Mouse (Mus musculus): ENCODE data around the gene Vmn1r17. TPM values are rescaled to one million over a fixed set of nuclear protein-coding genes. Genes with fewer than 3 reads are reported as not detected.
"Not testable (repeated sequence)": the region's sequence is repeated elsewhere in the genome, so short reads cannot be mapped to it uniquely, and the experiment has no call there.

The Vmn1r17 gene
- total RNA-seq (2021), result not detected

GRCm38 (mm10) chr6:57363627-57364026, at the start of gene Vmn1r17:
Vmn1r17 (minus strand) TSS chr6:57363727.
- DNase-seq, result no peak

- DNase-seq, result not testable (repeated sequence)
Measured at GRCm38 (mm10) chr6:57403480-57403879, 40.0 kb upstream of the Vmn1r17 start, which contains the start of gene Vmn1r19. Vmn1r19 (plus strand) TSS chr6:57403780.

- DNase-seq, result no peak
Measured at GRCm38 (mm10) chr6:57395683-57396082, 32.2 kb upstream of the Vmn1r17 start, which contains the start of gene Vmn1r18. Vmn1r18 (minus strand) TSS chr6:57395783.

GRCm38 (mm10) chr6:57367496-57367895, 4.0 kb upstream of the Vmn1r17 start:
- DNase-seq, result no peak

GRCm38 (mm10) chr6:57365866-57366265, 2.3 kb upstream of the Vmn1r17 start:
- DNase-seq, result not testable (repeated sequence)

GRCm38 (mm10) chr6:57356864-57357263, 6.7 kb downstream of the Vmn1r17 start:
- no peak for DNase-seq

GRCm38 (mm10) chr6:57329394-57329793, 34.1 kb downstream of the Vmn1r17 start, which contains the start of gene Vmn1r16:
Vmn1r16 (minus strand) TSS chr6:57329494.
- DNase-seq, result no peak

GRCm38 (mm10) chr6:57326176-57326575, 37.4 kb downstream of the Vmn1r17 start:
- no peak for DNase-seq

Other genes starting within 250 kb of the Vmn1r17 start
- not detected for gene Vmn1r11, start 230.3 kb downstream of the Vmn1r17 start, total RNA-seq (2021)
- not detected for gene Vmn1r12, start 206.8 kb downstream of the Vmn1r17 start, total RNA-seq (2021)
- not detected for gene Vmn1r13, start 160.4 kb downstream of the Vmn1r17 start, total RNA-seq (2021)
- gene Vmn1r14, start 132.0 kb downstream of the Vmn1r17 start, total RNA-seq (2021), result not detected
- gene Vmn1r15, start 105.8 kb downstream of the Vmn1r17 start, total RNA-seq (2021), result not detected
- gene Vmn1r16, start 34.2 kb downstream of the Vmn1r17 start, total RNA-seq (2021), result not detected
- gene Vmn1r18, start 32.1 kb upstream of the Vmn1r17 start, total RNA-seq (2021), result not detected
- not detected for gene Vmn1r19, start 40.1 kb upstream of the Vmn1r17 start, total RNA-seq (2021)
- not detected for gene Vmn1r20, start 65.2 kb upstream of the Vmn1r17 start, total RNA-seq (2021)
- 10 to 100 TPM; 14.7 to 18.8 TPM for gene Ppm1k, start 171.7 kb upstream of the Vmn1r17 start, total RNA-seq (2021)
- 1 to 10 TPM; 5.6 to 5.7 TPM for gene Herc6, start 217.3 kb upstream of the Vmn1r17 start, total RNA-seq (2021)

Data from heart, postnatal 4 days (tissue).